Mouse (Mus musculus) lung, adult 2 months (tissue): ENCODE measurements around the gene Cldn9. TPM values are rescaled to one million over a fixed set of nuclear protein-coding genes. Genes with fewer than 3 reads are reported as not detected.
A peak's percentile ranks its signal among the peaks of the same experiment; 100 is the strongest.

Experiments
- DNase-seq: peaks from one replicate; pipeline ENCODE4 v3.0.0; 2022
- H3K4me1 ChIP-seq: fragments of 200-500 bp; 2 replicates; pipeline ENCODE4 v1.6.1; 2011; ENCODE audit warnings: low read length; ENCODE audit not compliant: control insufficient read depth, insufficient read depth
- H3K4me3 ChIP-seq: fragments of 200-500 bp; replicated peaks from 2 replicates; pipeline ENCODE3; 2011; ENCODE audit warnings: low read depth, mild to moderate bottlenecking, control low read depth, low read length; ENCODE audit errors: extremely low read depth
- CTCF ChIP-seq: fragments of 200-500 bp; IDR thresholded peaks from 2 replicates; pipeline ENCODE4 v1.5.1; 2011; ENCODE audit warnings: mild to moderate bottlenecking, low read length, control low read depth; ENCODE audit not compliant: insufficient read depth
- POLR2A ChIP-seq: fragments of 200-500 bp; IDR thresholded peaks from 2 replicates; pipeline ENCODE4 v1.6.1; 2011; ENCODE audit warnings: low read depth, mild to moderate bottlenecking, control low read depth, low read length, borderline replicate concordance; ENCODE audit errors: extremely low read depth
- WGBS: fragments of 180-500 bp; shearing (Covaris S2); methylation state at CpG from one replicate; pipeline ENCODE4 v1.1.7; 2018; 5-methylcytosine and 5-hydroxymethylcytosine counted together
- polyA plus RNA-seq: library from polyadenylated mRNA; depleted of rRNA; stranded (reverse); fragments of >200 nt; gene quantifications from 2 replicates; pipeline ENCODE4 v1.2.3, GENCODE M21; 2012

Cldn9 gene
- polyA plus RNA-seq, 1 experiment: 0.07 TPM

GRCm38 (mm10) chr17:23673424-23674073 is 10.3 kb downstream of the Cldn9 start, which contains the start of the genes Hcfc1r1 and Thoc6:
TSS of gene Hcfc1r1 (plus strand) at chr17:23673596.
TSS of gene Thoc6 (minus strand) at chr17:23673882.
- peak; percentile 94 for DNase-seq
- WGBS: under 1% methylated on average over 45 of the region's 45 CpGs
- TF ChIP-seq CTCF: no peak
- peak; percentile 87; the same call in 1 of the 2 replicates for TF ChIP-seq POLR2A
- Histone ChIP-seq H3K4me3 (peak within 1 kb of the TSS; percentile 99), H3K4me1 (peaks cover 3% of the 10 kb centered on the region)

DNA sequence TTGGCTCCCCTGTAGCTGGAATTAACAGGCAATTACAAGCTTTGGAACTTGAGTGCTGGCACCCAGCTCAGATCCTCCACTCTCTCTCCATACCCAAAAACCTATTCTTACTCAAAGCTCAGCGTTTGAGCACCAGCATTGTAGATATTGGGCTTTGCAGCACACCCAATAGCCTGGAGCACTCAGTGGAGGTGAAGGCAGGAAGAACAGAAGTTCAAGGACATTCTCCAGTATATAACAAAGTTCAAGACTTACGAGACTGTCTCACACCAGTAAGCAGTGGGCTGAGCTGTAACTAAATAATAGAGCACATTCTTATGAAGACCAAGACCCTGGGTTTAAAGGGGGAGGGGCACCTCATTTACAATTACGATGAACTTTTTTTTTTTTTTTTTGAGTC is 11.1 kb downstream of the Cldn9 start:
- no peak for DNase-seq
- no peak overlapping the region for H3K4me3 ChIP-seq
- peaks cover 3% of the 10 kb centered on the region for H3K4me1 ChIP-seq
- 54% methylated on average over 3 of the region's 3 CpGs for WGBS
- TF ChIP-seq POLR2A (no peak), CTCF (no peak)

DNA sequence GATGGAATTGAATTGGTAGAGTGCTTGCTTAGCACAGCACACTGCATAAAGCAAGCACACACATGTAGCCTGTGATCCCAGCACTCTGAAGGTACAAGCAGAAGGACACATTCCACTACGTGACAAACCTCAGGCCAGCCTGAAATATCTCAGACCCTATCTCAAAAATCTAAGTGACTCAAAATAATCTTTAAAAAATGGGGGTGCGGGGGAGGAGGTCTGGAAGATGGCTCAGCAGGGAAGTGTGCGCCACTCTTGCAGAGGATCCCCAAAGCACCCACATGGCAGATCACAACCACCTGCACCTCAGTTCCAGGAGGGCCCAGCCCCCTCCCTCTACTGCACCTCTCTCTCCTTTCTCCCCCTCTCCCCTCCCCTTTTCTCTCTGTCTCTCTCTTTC is 12.3 kb downstream of the Cldn9 start:
- no peak for TF ChIP-seq CTCF
- no peak for TF ChIP-seq POLR2A
- 95% methylated on average over 3 of the region's 3 CpGs for WGBS
- DNase-seq: no peak

GRCm38 (mm10) chr17:23670516-23671074 is 13.2 kb downstream of the Cldn9 start:
- Histone ChIP-seq H3K4me3 (no peak overlapping the region), H3K4me1 (peaks cover 2% of the 10 kb centered on the region)
- no peak for TF ChIP-seq CTCF
- no peak for TF ChIP-seq POLR2A
- no peak for DNase-seq
- 87% methylated on average over 7 of the region's 7 CpGs for WGBS

More for the DNA sequence above, 12.3 kb downstream of the Cldn9 start:
- Histone ChIP-seq H3K4me3 (no peak overlapping the region), H3K4me1 (peaks cover 3% of the 10 kb centered on the region)

- 78% methylated on average over 14 of the region's 14 CpGs for WGBS
- no peak for TF ChIP-seq CTCF
- TF ChIP-seq POLR2A: no peak
- DNase-seq: no peak
- Histone ChIP-seq H3K4me1 (peaks cover 2% of the 10 kb centered on the region; the same call in 1 of the 2 replicates), H3K4me3 (no peak overlapping the region)
Observed at GRCm38 (mm10) chr17:23665511-23665910, 18.3 kb downstream of the Cldn9 start.

- no peak overlapping the region for H3K4me3 ChIP-seq
- peak; percentile 19 for DNase-seq
- WGBS: 20% methylated on average over 5 of the region's 5 CpGs
- TF ChIP-seq CTCF: peak; percentile 51
- TF ChIP-seq POLR2A: no peak
- H3K4me1 ChIP-seq: peaks cover 2% of the 10 kb centered on the region; the same call in 1 of the 2 replicates
Observed at GRCm38 (mm10) chr17:23664556-23665021, 19.2 kb downstream of the Cldn9 start.

GRCm38 (mm10) chr17:23661526-23661925 is 22.3 kb downstream of the Cldn9 start:
- TF ChIP-seq CTCF (peak; percentile 32; the same call in 1 of the 2 replicates), POLR2A (no peak)
- 3% methylated on average over 9 of the region's 9 CpGs for WGBS
- no peak for DNase-seq
- Histone ChIP-seq H3K4me1 (peaks cover 2% of the 10 kb centered on the region; the same call in 1 of the 2 replicates), H3K4me3 (no peak overlapping the region)

DNA sequence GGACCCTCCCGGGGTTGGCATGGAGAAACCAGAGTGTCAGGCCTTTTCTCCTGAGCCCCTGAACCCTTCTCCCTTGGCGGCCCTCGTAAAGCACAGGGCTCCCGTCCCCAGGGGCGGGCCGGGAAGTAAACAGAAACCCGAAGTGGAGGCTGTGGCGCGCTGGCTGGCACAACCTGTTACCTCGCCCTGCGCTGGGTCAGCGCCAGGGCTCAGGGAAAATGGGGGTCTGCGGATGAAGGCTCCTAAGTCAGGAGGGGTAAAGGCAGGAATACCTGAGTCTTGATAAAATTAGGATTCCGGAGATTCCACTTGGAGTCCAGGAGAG is 23.0 kb downstream of the Cldn9 start:
- H3K4me1 ChIP-seq: peaks cover 2% of the 10 kb centered on the region; the same call in 1 of the 2 replicates
- 4% methylated on average over 14 of the region's 14 CpGs for WGBS
- peak overlapping the region; percentile 76 for H3K4me3 ChIP-seq
- TF ChIP-seq POLR2A: no peak
- no peak for TF ChIP-seq CTCF
- DNase-seq: peak; percentile 36

GRCm38 (mm10) chr17:23660117-23660875 is 23.5 kb downstream of the Cldn9 start, which contains the start of gene Bicdl2:
TSS of gene Bicdl2 (plus strand) at chr17:23660506.
- 5% methylated on average over 27 of the region's 27 CpGs for WGBS
- peaks cover 2% of the 10 kb centered on the region; the same call in 1 of the 2 replicates for H3K4me1 ChIP-seq
- DNase-seq: peak; percentile 81
- TF ChIP-seq CTCF: peak; percentile 61
- peak; percentile 20; the same call in 1 of the 2 replicates for TF ChIP-seq POLR2A
- H3K4me3 ChIP-seq: peak within 1 kb of the TSS; percentile 76

GRCm38 (mm10) chr17:23658450-23658849 is 25.4 kb downstream of the Cldn9 start:
- 87% methylated on average over 3 of the region's 3 CpGs for WGBS
- no peak overlapping the region for H3K4me3 ChIP-seq
- DNase-seq: no peak
- no peaks in the 10 kb centered on the region for H3K4me1 ChIP-seq
- TF ChIP-seq CTCF (no peak), POLR2A (no peak)
